Mouse (Mus musculus) olfactory bulb, adult 2 months (tissue): Measurements from ENCODE around the gene Prune1.

Source experiments
- CTCF ChIP-seq: fragments of 200-500 bp; IDR thresholded peaks from 2 replicates; pipeline ENCODE4 v1.5.1; 2012; ENCODE audit warnings: low read depth, mild to moderate bottlenecking, low read length, moderate library complexity; ENCODE audit not compliant: insufficient read depth
- POLR2A ChIP-seq: fragments of 200-500 bp; IDR thresholded peaks from 2 replicates; pipeline ENCODE4 v1.6.1; 2012; ENCODE audit warnings: mild to moderate bottlenecking, low read depth, low read length, moderate library complexity; ENCODE audit not compliant: insufficient read depth

DNA sequence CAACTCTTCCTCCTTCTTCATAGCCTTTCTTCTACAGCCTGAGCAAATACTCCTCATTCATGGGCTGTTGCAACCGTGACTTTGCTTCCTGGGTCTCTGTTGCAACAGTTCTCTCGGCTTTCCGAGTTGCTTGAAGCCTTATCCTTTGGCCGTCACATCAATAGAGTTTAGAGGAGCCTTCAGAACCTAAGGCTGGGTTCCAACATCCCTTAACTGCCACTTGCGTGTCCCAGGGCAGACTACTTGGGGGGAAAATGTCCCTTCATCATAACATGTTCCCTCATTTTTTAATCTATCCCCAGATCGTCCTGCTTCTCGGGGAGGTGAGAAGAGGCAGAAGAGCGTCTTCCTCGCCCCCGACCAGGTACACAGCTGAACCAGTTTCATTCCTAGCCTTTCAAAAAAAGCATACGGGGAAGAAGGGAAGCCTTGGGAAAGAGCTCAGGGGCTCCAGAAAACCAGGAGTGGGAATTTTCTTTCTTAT lies 547 bp upstream of the Prune1 start:
- no peak for TF ChIP-seq CTCF
- TF ChIP-seq POLR2A, result no peak
